Mouse (Mus musculus): ENCODE results near the gene Adgrb2. TPM values are rescaled to one million over a fixed set of nuclear protein-coding genes. Genes with fewer than 3 reads are reported as not detected.

Gene Adgrb2
- total RNA-seq, 2 experiments from 2014 or later: 516 to 583 TPM

GRCm38 (mm10) chr4:129985671-129986441, 1.2 kb downstream of the Adgrb2 start:
- DNase-seq (ENCODE audit: extremely low spot score in 1 of 2, low spot score in 1 of 2): peak; percentile 81

GRCm38 (mm10) chr4:129987825-129988504, 3.3 kb downstream of the Adgrb2 start:
- no peak for DNase-seq (ENCODE audit: extremely low spot score in 1 of 2, low spot score in 1 of 2)

- no peak for DNase-seq (ENCODE audit: extremely low spot score in 1 of 2, low spot score in 1 of 2)
Measured at GRCm38 (mm10) chr4:129989925-129990324, 5.3 kb downstream of the Adgrb2 start.

GRCm38 (mm10) chr4:129992720-129993119, 8.1 kb downstream of the Adgrb2 start:
- DNase-seq (ENCODE audit: extremely low spot score in 1 of 2, low spot score in 1 of 2): no peak

GRCm38 (mm10) chr4:129993213-129993612, 8.5 kb downstream of the Adgrb2 start:
- DNase-seq (ENCODE audit: extremely low spot score in 1 of 2, low spot score in 1 of 2): no peak

- DNase-seq (ENCODE audit: extremely low spot score in 1 of 2, low spot score in 1 of 2): peak in 1 of 2 experiments; percentile 54
Measured at GRCm38 (mm10) chr4:129993944-129994695, 9.4 kb downstream of the Adgrb2 start.

- DNase-seq (ENCODE audit: extremely low spot score in 1 of 2, low spot score in 1 of 2): no peak
Measured at GRCm38 (mm10) chr4:129994728-129995127, 10.1 kb downstream of the Adgrb2 start.

GRCm38 (mm10) chr4:129995255-129995654, 10.6 kb downstream of the Adgrb2 start:
- DNase-seq (ENCODE audit: extremely low spot score in 1 of 2, low spot score in 1 of 2): no peak

- DNase-seq (ENCODE audit: extremely low spot score in 1 of 2, low spot score in 1 of 2): no peak
Measured at GRCm38 (mm10) chr4:129996015-129996414, 11.3 kb downstream of the Adgrb2 start.

- no peak for DNase-seq (ENCODE audit: extremely low spot score in 1 of 2, low spot score in 1 of 2)
Measured at GRCm38 (mm10) chr4:129998124-129998523, 13.5 kb downstream of the Adgrb2 start.

- DNase-seq (ENCODE audit: extremely low spot score in 1 of 2, low spot score in 1 of 2): no peak
Measured at GRCm38 (mm10) chr4:130001710-130002109, 17.0 kb downstream of the Adgrb2 start.

GRCm38 (mm10) chr4:130002157-130002556, 17.5 kb downstream of the Adgrb2 start:
- DNase-seq (ENCODE audit: extremely low spot score in 1 of 2, low spot score in 1 of 2): peak in 1 of 2 experiments; percentile 43

- no peak for DNase-seq (ENCODE audit: extremely low spot score in 1 of 2, low spot score in 1 of 2)
Measured at GRCm38 (mm10) chr4:130005593-130005992, 20.9 kb downstream of the Adgrb2 start.

GRCm38 (mm10) chr4:130006533-130006932, 21.9 kb downstream of the Adgrb2 start:
- DNase-seq (ENCODE audit: extremely low spot score in 1 of 2, low spot score in 1 of 2): no peak

- no peak for DNase-seq (ENCODE audit: extremely low spot score in 1 of 2, low spot score in 1 of 2)
Measured at GRCm38 (mm10) chr4:130009043-130009442, 24.4 kb downstream of the Adgrb2 start.

GRCm38 (mm10) chr4:130010723-130011122, 26.1 kb downstream of the Adgrb2 start:
- DNase-seq (ENCODE audit: extremely low spot score in 1 of 2, low spot score in 1 of 2): no peak

GRCm38 (mm10) chr4:130012234-130012633, 27.6 kb downstream of the Adgrb2 start:
- no peak for DNase-seq (ENCODE audit: extremely low spot score in 1 of 2, low spot score in 1 of 2)

GRCm38 (mm10) chr4:130013111-130013510, 28.4 kb downstream of the Adgrb2 start:
- peak in 1 of 2 experiments; percentile 51 for DNase-seq (ENCODE audit: extremely low spot score in 1 of 2, low spot score in 1 of 2)

- DNase-seq (ENCODE audit: extremely low spot score in 1 of 2, low spot score in 1 of 2): no peak
Measured at GRCm38 (mm10) chr4:130016010-130016409, 31.3 kb downstream of the Adgrb2 start.

GRCm38 (mm10) chr4:130017036-130017674, 32.5 kb downstream of the Adgrb2 start:
- no peak for DNase-seq (ENCODE audit: extremely low spot score in 1 of 2, low spot score in 1 of 2)

GRCm38 (mm10) chr4:130022952-130023351, 38.3 kb downstream of the Adgrb2 start:
- no peak for DNase-seq (ENCODE audit: extremely low spot score in 1 of 2, low spot score in 1 of 2)

All from layer of hippocampus, postnatal 25 days (tissue).